Mouse (Mus musculus) hindbrain, embryonic 14.5 days (tissue): ENCODE measurements at regions not wholly inside any gene's neighbourhood (a gene's known extent, or its start where the extent isn't known, plus 50 kb on each side); places are given as distances from the start of the nearest gene placed in this dataset.

Experiments used
- ATAC-seq: fragments of 200-750 bp; cut with Nextera tagmentation; 2 replicates; pipeline ENCODE4 v1.8.0; 2017; ENCODE audit warnings: moderate number of reproducible peaks, mild to moderate bottlenecking, moderate TSS enrichment, moderate library complexity; ENCODE audit not compliant: low FRiP score
- DNase-seq: peaks from one replicate; pipeline ENCODE4 v3.0.0-alpha.2; 2015; ENCODE audit warnings: low spot score
- H3K27ac ChIP-seq: fragments of 300-500 bp; sonication (generic); 2 replicates; pipeline ENCODE4 v1.5.1; 2014; ENCODE audit warnings: mild to moderate bottlenecking, moderate library complexity
- H3K27me3 ChIP-seq: fragments of 300-500 bp; sonication (generic); 2 replicates; pipeline ENCODE4 v1.6.1; 2014; ENCODE audit warnings: mild to moderate bottlenecking, low read length, mixed read lengths; ENCODE audit not compliant: control insufficient read depth, insufficient read depth
- H3K36me3 ChIP-seq: fragments of 300-500 bp; sonication (generic); replicated peaks from 2 replicates; pipeline ENCODE4 v1.6.1; 2014; ENCODE audit not compliant: control insufficient read depth, insufficient read depth
- H3K4me1 ChIP-seq: fragments of 300-500 bp; sonication (generic); replicated peaks from 2 replicates; pipeline ENCODE4 v1.6.1; 2014; ENCODE audit warnings: antibody characterized with exemption, low read length, mixed read lengths; ENCODE audit not compliant: control insufficient read depth, insufficient read depth
- H3K4me2 ChIP-seq: fragments of 300-500 bp; sonication (generic); replicated peaks from 2 replicates; pipeline ENCODE4 v1.6.1; 2014; ENCODE audit warnings: mild to moderate bottlenecking, moderate library complexity
- H3K4me3 ChIP-seq: fragments of 300-500 bp; sonication (generic); replicated peaks from 2 replicates; pipeline ENCODE4 v1.5.1; 2014; ENCODE audit warnings: mild to moderate bottlenecking, low read length
- H3K9ac ChIP-seq: fragments of 300-500 bp; sonication (generic); 2 replicates; pipeline ENCODE4 v1.6.1; 2014
- H3K9me3 ChIP-seq: fragments of 300-500 bp; sonication (generic); 2 replicates; pipeline ENCODE4 v1.6.1; 2016; ENCODE audit warnings: low read length; ENCODE audit not compliant: control insufficient read depth
- whole genome bisulfite sequencing: fragments of 180-500 bp; shearing (Covaris S2); extraction: QIAGEN DNeasy Blood & Tissue Kit; methylation state at CpG from one replicate; pipeline ENCODE4 v1.1.7; 2014; 5-methylcytosine and 5-hydroxymethylcytosine counted together

DNA sequence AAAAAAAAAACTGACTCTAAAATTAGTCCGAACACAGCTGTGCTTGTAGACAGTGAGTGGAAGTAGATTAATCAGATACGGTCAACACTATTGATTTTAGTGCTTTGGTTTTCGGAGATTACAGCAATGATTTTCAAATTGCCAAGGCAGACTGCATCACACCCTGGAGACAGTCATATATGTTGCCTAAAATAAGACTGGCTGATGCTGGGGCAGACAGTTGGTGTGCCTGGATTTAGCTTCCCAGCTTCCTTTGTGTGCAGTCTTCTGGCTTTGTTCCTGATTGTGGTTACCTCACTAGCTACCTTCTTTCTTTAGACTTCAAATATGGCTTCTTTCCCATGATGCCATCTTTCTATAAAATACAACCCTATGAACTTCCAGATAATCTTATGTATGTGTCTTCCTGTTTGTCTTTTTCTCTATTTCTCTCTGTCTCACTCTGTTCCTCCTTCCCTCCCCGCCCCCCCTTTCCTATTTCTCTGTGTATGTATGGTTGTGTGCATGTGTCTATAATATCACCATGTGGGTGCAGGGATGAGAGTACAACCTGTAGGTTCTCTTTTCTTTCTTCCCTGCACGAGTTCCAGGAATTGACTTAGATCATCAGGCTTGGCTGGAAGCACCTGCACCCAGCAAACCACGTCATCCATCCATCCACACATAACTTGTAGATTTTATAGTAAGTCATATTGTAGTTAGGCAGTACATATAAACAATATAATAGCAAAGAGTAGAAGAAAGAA is 199.7 kb upstream of the Gm9008 start:
- no peaks in the 10 kb centered on the region for H3K9me3 ChIP-seq
- no peak overlapping the region for H3K4me2 ChIP-seq
- DNase-seq (no peak), ATAC-seq (no peak)
- no peaks in the 10 kb centered on the region for H3K4me1 ChIP-seq
- H3K36me3 ChIP-seq = no peaks in the 10 kb centered on the region
- WGBS = 86% methylated on average over 6 of the region's 6 CpGs
- H3K9ac ChIP-seq = no peak overlapping the region
- H3K4me3 ChIP-seq = no peak overlapping the region
- H3K27ac ChIP-seq = no peak overlapping the region
- H3K27me3 ChIP-seq = no peaks in the 10 kb centered on the region

DNA sequence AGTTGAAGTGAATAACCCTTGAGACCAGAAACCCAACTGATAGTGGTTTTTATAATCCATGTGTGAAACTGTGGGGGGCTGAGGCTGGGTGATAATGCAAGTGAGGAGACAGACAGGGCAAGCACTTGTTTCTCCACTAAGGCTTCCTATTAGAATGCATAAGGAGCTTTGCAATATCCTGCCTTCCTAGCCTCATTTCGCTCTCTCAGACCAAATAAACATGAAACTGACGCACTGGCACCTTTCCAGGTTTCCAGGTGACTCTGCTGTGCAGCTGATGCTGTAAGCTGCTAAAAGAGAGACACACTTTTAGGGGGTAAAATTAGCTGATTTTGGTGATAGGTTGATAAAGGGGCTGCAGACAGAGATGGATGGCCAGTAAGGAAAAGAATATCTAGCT is 191.2 kb upstream of the Gm9008 start:
- H3K36me3 ChIP-seq = no peaks in the 10 kb centered on the region
- no peak overlapping the region for H3K9ac ChIP-seq
- H3K27ac ChIP-seq = no peak overlapping the region
- H3K4me2 ChIP-seq = no peak overlapping the region
- WGBS = 58% methylated on average over 2 of the region's 2 CpGs
- no peak for ATAC-seq
- DNase-seq = peak; percentile 43
- H3K4me1 ChIP-seq = no peaks in the 10 kb centered on the region
- H3K9me3 ChIP-seq = no peaks in the 10 kb centered on the region
- no peaks in the 10 kb centered on the region for H3K27me3 ChIP-seq
- no peak overlapping the region for H3K4me3 ChIP-seq

DNA sequence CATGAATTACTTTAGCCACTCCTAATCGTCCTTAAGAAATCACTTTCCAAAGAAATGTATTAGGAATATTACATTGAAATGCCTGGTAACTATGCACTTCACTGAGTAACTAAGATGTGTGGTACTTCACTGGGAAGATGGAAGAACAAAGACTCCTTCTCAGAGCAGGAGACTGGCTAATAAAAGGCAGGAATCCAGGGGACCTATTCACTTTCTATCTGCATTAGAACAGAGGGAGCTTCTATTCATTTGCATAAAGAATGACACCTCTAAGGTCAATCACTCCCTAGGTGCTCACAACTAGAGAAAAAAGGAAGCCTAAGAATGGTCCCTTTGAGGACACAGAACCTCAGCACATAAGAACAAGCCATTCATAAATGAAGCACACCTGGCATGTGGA is 142.0 kb upstream of the Gm9008 start:
- WGBS = 45% methylated on average over 1 of the region's 1 CpGs
- no peak overlapping the region for H3K4me2 ChIP-seq
- no peak for ATAC-seq

DNA sequence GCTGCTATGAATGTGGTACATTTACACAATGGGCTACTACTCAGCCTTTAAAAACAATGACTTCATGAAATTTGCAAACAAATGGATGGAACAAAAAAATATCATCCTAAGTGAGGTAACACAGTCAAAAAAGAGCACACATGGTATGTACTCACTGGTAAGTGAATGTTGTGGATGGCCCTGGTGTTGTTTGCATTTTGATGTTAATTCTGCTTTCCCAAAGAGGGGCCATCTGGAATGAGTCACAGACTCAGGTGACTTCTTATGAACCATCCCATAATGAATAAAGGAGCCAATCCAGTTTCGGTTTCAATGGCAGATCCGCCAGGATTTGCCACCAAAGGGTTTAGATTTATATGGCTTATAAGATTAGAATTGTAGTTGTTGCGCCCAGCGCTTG is 130.8 kb upstream of the Gm9008 start:
- H3K9me3 ChIP-seq = no peaks in the 10 kb centered on the region
- WGBS = 97% methylated on average over 4 of the region's 4 CpGs
- DNase-seq = no peak
- H3K27ac ChIP-seq = no peak overlapping the region
- H3K4me2 ChIP-seq = no peak overlapping the region
- no peak overlapping the region for H3K4me3 ChIP-seq
- no peaks in the 10 kb centered on the region for H3K4me1 ChIP-seq
- ATAC-seq = no peak
- H3K9ac ChIP-seq = no peak overlapping the region
- no peaks in the 10 kb centered on the region for H3K27me3 ChIP-seq
- no peaks in the 10 kb centered on the region for H3K36me3 ChIP-seq

More for the DNA sequence above, 142.0 kb upstream of the Gm9008 start:
- Histone ChIP-seq H3K27me3 (no peaks in the 10 kb centered on the region), H3K4me3 (no peak overlapping the region), H3K27ac (no peak overlapping the region), H3K9ac (no peak overlapping the region), H3K9me3 (no peaks in the 10 kb centered on the region), H3K4me1 (no peaks in the 10 kb centered on the region), H3K36me3 (no peaks in the 10 kb centered on the region)
- DNase-seq = no peak

DNA sequence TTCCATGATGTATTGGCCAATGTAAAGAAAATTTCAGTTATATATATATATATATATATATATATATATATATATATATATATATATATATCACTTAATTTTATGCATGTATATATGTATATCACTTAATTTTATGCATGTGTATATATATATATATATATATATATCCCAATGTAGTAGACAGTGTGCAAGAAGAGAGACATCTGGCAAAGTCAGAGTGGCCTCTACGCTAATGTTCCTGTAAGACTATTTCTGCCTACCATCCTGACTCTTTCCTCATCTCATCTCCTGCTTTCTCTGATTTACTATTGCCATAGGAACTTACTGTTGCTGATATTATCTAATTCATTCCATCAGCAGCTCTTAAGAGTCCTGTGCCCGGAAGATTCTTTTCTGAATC is 123.9 kb upstream of the Gm9008 start:
- no peak overlapping the region for H3K9ac ChIP-seq
- no peak for ATAC-seq

DNA sequence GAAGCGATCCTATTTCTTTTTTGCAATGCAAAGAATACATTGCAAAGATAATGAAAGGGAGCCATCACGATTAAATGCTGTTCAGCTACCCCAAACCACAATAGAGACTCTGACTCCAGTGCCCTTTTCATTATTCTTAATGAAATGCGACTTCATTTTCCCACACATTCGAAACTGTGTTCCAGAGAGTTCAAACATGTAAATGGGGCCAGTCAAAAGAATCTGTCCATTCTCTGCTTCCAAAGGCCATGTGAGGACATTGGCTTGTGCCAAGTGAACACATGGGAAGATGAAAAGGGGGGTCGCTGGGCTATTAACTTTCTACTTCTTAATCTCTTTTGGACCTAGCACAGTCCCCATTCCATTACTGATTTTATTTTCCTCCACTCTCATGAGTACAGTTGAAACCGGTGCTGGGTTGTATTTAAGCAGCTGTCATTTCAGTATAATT is 123.2 kb upstream of the Gm9008 start:
- Histone ChIP-seq H3K4me2 (no peak overlapping the region), H3K9me3 (no peaks in the 10 kb centered on the region), H3K27me3 (no peaks in the 10 kb centered on the region), H3K27ac (no peak overlapping the region), H3K4me1 (no peaks in the 10 kb centered on the region), H3K4me3 (no peak overlapping the region), H3K9ac (no peak overlapping the region), H3K36me3 (no peaks in the 10 kb centered on the region)
- DNase-seq (peak; percentile 37), ATAC-seq (peak; percentile 89)
- WGBS = 15% methylated on average over 6 of the region's 6 CpGs

More for the DNA sequence above, 123.9 kb upstream of the Gm9008 start:
- DNase-seq = no peak
- Histone ChIP-seq H3K4me1 (no peaks in the 10 kb centered on the region), H3K27ac (no peak overlapping the region), H3K9me3 (no peaks in the 10 kb centered on the region), H3K4me3 (no peak overlapping the region), H3K27me3 (no peaks in the 10 kb centered on the region), H3K36me3 (no peaks in the 10 kb centered on the region), H3K4me2 (no peak overlapping the region)
- 95% methylated on average over 2 of the region's 2 CpGs for whole genome bisulfite sequencing
